Mouse (Mus musculus): Measurements from ENCODE around the gene Pkhd1. TPM values are rescaled to one million over a fixed set of nuclear protein-coding genes. Genes with fewer than 3 reads are reported as not detected.

Pkhd1 gene
- polyA plus RNA-seq, 1 experiment = not detected

- H3K9ac ChIP-seq (ENCODE audit: low read depth, poor library complexity, severe bottlenecking) = no peak overlapping the region
- H3K27me3 ChIP-seq (ENCODE audit: control insufficient read depth, insufficient read depth, low read length, poor library complexity, severe bottlenecking) = no peaks in the 10 kb centered on the region; the same call in 1 of the 2 replicates
- H3K4me1 ChIP-seq (ENCODE audit: control insufficient read depth, insufficient read depth, low read length) = no peaks in the 10 kb centered on the region
- no peaks in the 10 kb centered on the region for H3K36me3 ChIP-seq (ENCODE audit: control insufficient read depth, insufficient read depth, low read length, poor library complexity, severe bottlenecking)
- no peaks in the 10 kb centered on the region for H3K9me3 ChIP-seq (replicated peaks; ENCODE audit: control insufficient read depth, insufficient read depth, low read length, poor library complexity, severe bottlenecking)
- no peak overlapping the region for H3K27ac ChIP-seq (ENCODE audit: insufficient read depth, low read length)
- H3K4me3 ChIP-seq (ENCODE audit: low read depth, low read length) = no peak overlapping the region
- TF ChIP-seq POLR2A (IDR thresholded peaks at IDR 0.05; ENCODE audit: insufficient read depth, low read length) (no peak), EP300 (IDR thresholded peaks at IDR 0.05; ENCODE audit: insufficient read depth, low read depth, low read length) (no peak), CTCF (IDR thresholded peaks at IDR 0.05; ENCODE audit: low read depth, low read length) (no peak)
Measured at GRCm38 (mm10) chr1:20478695-20479094, 139.2 kb downstream of the Pkhd1 start.

- Histone ChIP-seq H3K36me3 (ENCODE audit: control insufficient read depth, insufficient read depth, low read length, poor library complexity, severe bottlenecking) (no peaks in the 10 kb centered on the region), H3K27me3 (ENCODE audit: control insufficient read depth, insufficient read depth, low read length, poor library complexity, severe bottlenecking) (no peaks in the 10 kb centered on the region; the same call in 1 of the 2 replicates), H3K27ac (ENCODE audit: insufficient read depth, low read length) (no peak overlapping the region), H3K4me1 (ENCODE audit: control insufficient read depth, insufficient read depth, low read length) (no peaks in the 10 kb centered on the region), H3K9ac (ENCODE audit: low read depth, poor library complexity, severe bottlenecking) (no peak overlapping the region), H3K4me3 (ENCODE audit: low read depth, low read length) (peak overlapping the region; percentile 32; the same call in 1 of the 2 replicates), H3K9me3 (replicated peaks; ENCODE audit: control insufficient read depth, insufficient read depth, low read length, poor library complexity, severe bottlenecking) (no peaks in the 10 kb centered on the region)
- TF ChIP-seq EP300 (IDR thresholded peaks at IDR 0.05; ENCODE audit: insufficient read depth, low read depth, low read length) (no peak), POLR2A (IDR thresholded peaks at IDR 0.05; ENCODE audit: insufficient read depth, low read length) (no peak), CTCF (IDR thresholded peaks at IDR 0.05; ENCODE audit: low read depth, low read length) (no peak)
Measured at GRCm38 (mm10) chr1:20478266-20478659, 139.6 kb downstream of the Pkhd1 start.

- Histone ChIP-seq H3K4me3 (ENCODE audit: low read depth, low read length) (peak overlapping the region; percentile 32), H3K4me1 (ENCODE audit: control insufficient read depth, insufficient read depth, low read length) (no peaks in the 10 kb centered on the region), H3K27me3 (ENCODE audit: control insufficient read depth, insufficient read depth, low read length, poor library complexity, severe bottlenecking) (no peaks in the 10 kb centered on the region; the same call in 1 of the 2 replicates), H3K9me3 (replicated peaks; ENCODE audit: control insufficient read depth, insufficient read depth, low read length, poor library complexity, severe bottlenecking) (no peaks in the 10 kb centered on the region), H3K9ac (ENCODE audit: low read depth, poor library complexity, severe bottlenecking) (no peak overlapping the region), H3K36me3 (ENCODE audit: control insufficient read depth, insufficient read depth, low read length, poor library complexity, severe bottlenecking) (no peaks in the 10 kb centered on the region), H3K27ac (ENCODE audit: insufficient read depth, low read length) (no peak overlapping the region)
- TF ChIP-seq CTCF (IDR thresholded peaks at IDR 0.05; ENCODE audit: low read depth, low read length) (no peak), POLR2A (IDR thresholded peaks at IDR 0.05; ENCODE audit: insufficient read depth, low read length) (no peak), EP300 (IDR thresholded peaks at IDR 0.05; ENCODE audit: insufficient read depth, low read depth, low read length) (no peak)
Measured at GRCm38 (mm10) chr1:20477561-20478265, 140.2 kb downstream of the Pkhd1 start.

- H3K4me1 ChIP-seq (ENCODE audit: control insufficient read depth, insufficient read depth, low read length) = no peaks in the 10 kb centered on the region
- no peaks in the 10 kb centered on the region; the same call in 1 of the 2 replicates for H3K27me3 ChIP-seq (ENCODE audit: control insufficient read depth, insufficient read depth, low read length, poor library complexity, severe bottlenecking)
- H3K36me3 ChIP-seq (ENCODE audit: control insufficient read depth, insufficient read depth, low read length, poor library complexity, severe bottlenecking) = no peaks in the 10 kb centered on the region
- H3K9ac ChIP-seq (ENCODE audit: low read depth, poor library complexity, severe bottlenecking) = no peak overlapping the region
- H3K27ac ChIP-seq (ENCODE audit: insufficient read depth, low read length) = no peak overlapping the region
- H3K9me3 ChIP-seq (replicated peaks; ENCODE audit: control insufficient read depth, insufficient read depth, low read length, poor library complexity, severe bottlenecking) = no peaks in the 10 kb centered on the region
- TF ChIP-seq CTCF (IDR thresholded peaks at IDR 0.05; ENCODE audit: low read depth, low read length) = no peak
- no peak for TF ChIP-seq POLR2A (IDR thresholded peaks at IDR 0.05; ENCODE audit: insufficient read depth, low read length)
- no peak for TF ChIP-seq EP300 (IDR thresholded peaks at IDR 0.05; ENCODE audit: insufficient read depth, low read depth, low read length)
- H3K4me3 ChIP-seq (ENCODE audit: low read depth, low read length) = no peak overlapping the region
Measured at GRCm38 (mm10) chr1:20470770-20471169, 147.1 kb downstream of the Pkhd1 start.

- no peak overlapping the region for H3K4me3 ChIP-seq (ENCODE audit: low read depth, low read length)
- no peak overlapping the region for H3K27ac ChIP-seq (ENCODE audit: insufficient read depth, low read length)
- TF ChIP-seq EP300 (IDR thresholded peaks at IDR 0.05; ENCODE audit: insufficient read depth, low read depth, low read length) = no peak
- no peak for TF ChIP-seq CTCF (IDR thresholded peaks at IDR 0.05; ENCODE audit: low read depth, low read length)
- H3K9me3 ChIP-seq (replicated peaks; ENCODE audit: control insufficient read depth, insufficient read depth, low read length, poor library complexity, severe bottlenecking) = no peaks in the 10 kb centered on the region
- H3K4me1 ChIP-seq (ENCODE audit: control insufficient read depth, insufficient read depth, low read length) = no peaks in the 10 kb centered on the region
- H3K9ac ChIP-seq (ENCODE audit: low read depth, poor library complexity, severe bottlenecking) = no peak overlapping the region
- no peaks in the 10 kb centered on the region; the same call in 1 of the 2 replicates for H3K27me3 ChIP-seq (ENCODE audit: control insufficient read depth, insufficient read depth, low read length, poor library complexity, severe bottlenecking)
- no peaks in the 10 kb centered on the region for H3K36me3 ChIP-seq (ENCODE audit: control insufficient read depth, insufficient read depth, low read length, poor library complexity, severe bottlenecking)
Measured at GRCm38 (mm10) chr1:20470317-20470716, 147.5 kb downstream of the Pkhd1 start.

GRCm38 (mm10) chr1:20466481-20466880, 151.4 kb downstream of the Pkhd1 start:
- Histone ChIP-seq H3K9me3 (replicated peaks; ENCODE audit: control insufficient read depth, insufficient read depth, low read length, poor library complexity, severe bottlenecking) (no peaks in the 10 kb centered on the region), H3K27ac (ENCODE audit: insufficient read depth, low read length) (no peak overlapping the region), H3K4me1 (ENCODE audit: control insufficient read depth, insufficient read depth, low read length) (no peaks in the 10 kb centered on the region), H3K27me3 (ENCODE audit: control insufficient read depth, insufficient read depth, low read length, poor library complexity, severe bottlenecking) (no peaks in the 10 kb centered on the region), H3K4me3 (ENCODE audit: low read depth, low read length) (no peak overlapping the region), H3K36me3 (ENCODE audit: control insufficient read depth, insufficient read depth, low read length, poor library complexity, severe bottlenecking) (no peaks in the 10 kb centered on the region), H3K9ac (ENCODE audit: low read depth, poor library complexity, severe bottlenecking) (no peak overlapping the region)
- TF ChIP-seq POLR2A (IDR thresholded peaks at IDR 0.05; ENCODE audit: insufficient read depth, low read length) (no peak), EP300 (IDR thresholded peaks at IDR 0.05; ENCODE audit: insufficient read depth, low read depth, low read length) (no peak), CTCF (IDR thresholded peaks at IDR 0.05; ENCODE audit: low read depth, low read length) (no peak)
